Mouse (Mus musculus) left cerebral cortex, adult 9 months (tissue): ENCODE data around the gene Tbc1d21.

Experiments used
- DNase-seq, 2 experiments: peaks; one replicate each; pipeline ENCODE4 v3.0.0; 2022; ENCODE audit warnings: low spot score in 2 of 2

The Tbc1d21 gene

GRCm38 (mm10) chr9:58370355-58370754, at the start of gene Tbc1d21:
Gene Tbc1d21, minus strand, starts transcription at chr9:58370455.
- DNase-seq = no peak

GRCm38 (mm10) chr9:58411556-58411955, 41.3 kb upstream of the Tbc1d21 start:
- no peak for DNase-seq

- no peak for DNase-seq
Observed at GRCm38 (mm10) chr9:58410057-58410735, 39.9 kb upstream of the Tbc1d21 start.

- DNase-seq = peak; percentile 11 to 25
Observed at GRCm38 (mm10) chr9:58409247-58409646, 39.0 kb upstream of the Tbc1d21 start.

GRCm38 (mm10) chr9:58404412-58404811, 34.2 kb upstream of the Tbc1d21 start:
- DNase-seq = no peak

- no peak for DNase-seq
Observed at GRCm38 (mm10) chr9:58401371-58402082, 31.3 kb upstream of the Tbc1d21 start.

GRCm38 (mm10) chr9:58399609-58400008, 29.4 kb upstream of the Tbc1d21 start:
- DNase-seq = no peak

GRCm38 (mm10) chr9:58394605-58395004, 24.4 kb upstream of the Tbc1d21 start:
- DNase-seq = no peak

- no peak for DNase-seq
Observed at GRCm38 (mm10) chr9:58393875-58394274, 23.6 kb upstream of the Tbc1d21 start.

- no peak for DNase-seq
Observed at GRCm38 (mm10) chr9:58388381-58388780, 18.1 kb upstream of the Tbc1d21 start.

GRCm38 (mm10) chr9:58378878-58379277, 8.6 kb upstream of the Tbc1d21 start:
- no peak for DNase-seq

GRCm38 (mm10) chr9:58373912-58374431, 3.7 kb upstream of the Tbc1d21 start:
- DNase-seq = peak; percentile 63 to 69

- peak in 1 of 2 experiments; percentile 49 for DNase-seq
Observed at GRCm38 (mm10) chr9:58371914-58372313, 1.7 kb upstream of the Tbc1d21 start.

GRCm38 (mm10) chr9:58369644-58370043, 611 bp downstream of the Tbc1d21 start:
- peak in 1 of 2 experiments; percentile 15 for DNase-seq

GRCm38 (mm10) chr9:58364325-58364724, 5.9 kb downstream of the Tbc1d21 start:
- DNase-seq = peak in 1 of 2 experiments; percentile 22

- DNase-seq = no peak
Observed at GRCm38 (mm10) chr9:58361956-58362355, 8.3 kb downstream of the Tbc1d21 start.

GRCm38 (mm10) chr9:58361373-58361772, 8.9 kb downstream of the Tbc1d21 start:
- DNase-seq = no peak

- DNase-seq = no peak
Observed at GRCm38 (mm10) chr9:58355262-58356050, 14.8 kb downstream of the Tbc1d21 start.

GRCm38 (mm10) chr9:58354701-58355100, 15.6 kb downstream of the Tbc1d21 start:
- DNase-seq = no peak

GRCm38 (mm10) chr9:58353224-58353623, 17.0 kb downstream of the Tbc1d21 start:
- DNase-seq = no peak

GRCm38 (mm10) chr9:58347795-58348194, 22.5 kb downstream of the Tbc1d21 start:
- no peak for DNase-seq

GRCm38 (mm10) chr9:58346498-58346897, 23.8 kb downstream of the Tbc1d21 start:
- no peak for DNase-seq
